Mouse (Mus musculus) thymus, adult 18-20 months (tissue): ENCODE data around the gene Cmtm2a.
A peak's percentile ranks its signal among the peaks of the same experiment; 100 is the strongest.
"Not testable (repeated sequence)": the region's sequence is repeated elsewhere in the genome, so short reads cannot be mapped to it uniquely, and the experiment has no call there.

Experiments used
- DNase-seq, 2 experiments: peaks; one replicate each; pipeline ENCODE4 v3.0.0; 2022; ENCODE audit warnings: mixed read lengths in 2 of 2

Gene Cmtm2a

DNA sequence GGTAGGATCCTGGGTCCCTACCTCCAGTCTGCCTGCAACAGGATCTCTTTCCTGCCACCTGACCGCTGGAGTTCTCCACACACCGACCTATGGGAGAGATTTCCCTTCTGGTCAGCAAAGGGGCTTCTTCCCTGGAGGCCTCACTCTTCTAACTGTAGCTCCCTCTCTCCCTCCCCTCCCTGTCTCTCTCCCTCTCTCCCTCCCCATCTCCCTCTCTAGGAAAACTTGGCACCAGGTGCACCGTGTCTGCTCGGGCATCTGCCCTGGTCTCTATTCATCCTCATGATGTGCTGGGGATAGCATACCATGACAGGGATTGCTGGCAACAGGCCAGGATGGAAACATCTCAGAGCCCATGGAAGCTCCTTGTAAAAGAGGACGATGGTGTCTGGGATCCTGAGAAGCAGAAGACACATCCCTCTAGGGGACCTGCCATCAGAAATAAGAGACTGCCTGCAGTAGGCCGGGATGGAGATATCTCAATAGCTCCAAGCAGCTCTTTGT lies 24.0 kb downstream of the Cmtm2a start:
- DNase-seq = no peak

GRCm38 (mm10) chr8:104268368-104268767 lies 24.6 kb downstream of the Cmtm2a start:
- DNase-seq = no peak

DNA sequence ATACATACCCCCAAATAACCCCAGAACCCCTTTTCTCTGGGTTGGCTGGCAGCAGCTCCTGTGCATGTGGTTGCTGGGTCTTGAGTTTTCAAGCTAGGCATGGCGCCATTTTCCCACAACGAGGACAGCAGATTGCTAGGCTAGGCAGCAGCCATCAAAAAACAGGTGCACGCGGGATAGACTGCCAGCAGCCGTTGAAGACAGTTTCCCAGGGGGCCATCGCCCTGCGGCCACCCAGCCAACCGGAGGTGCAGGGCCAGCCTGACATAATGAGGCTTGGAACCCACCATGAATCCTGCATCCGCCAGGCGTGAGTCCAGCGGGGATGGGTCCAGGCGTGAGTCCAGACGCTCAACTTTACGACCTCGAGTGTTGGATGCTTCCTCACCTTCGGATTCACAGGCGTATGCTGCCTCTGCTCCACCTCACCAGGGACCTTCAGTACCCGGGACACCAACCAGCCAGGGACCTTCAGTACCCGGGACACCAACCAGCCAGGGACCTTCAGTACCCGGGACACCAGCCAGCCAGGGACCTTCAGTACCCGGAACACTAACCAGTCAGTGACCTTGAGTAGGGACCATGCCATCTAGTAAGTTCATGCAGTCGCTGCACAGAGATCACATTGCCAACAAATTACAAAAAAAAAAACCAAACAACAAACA lies 28.6 kb downstream of the Cmtm2a start:
- not testable (repeated sequence) for DNase-seq

GRCm38 (mm10) chr8:104261802-104262201 lies 31.2 kb downstream of the Cmtm2a start:
- not testable (repeated sequence) for DNase-seq

DNA sequence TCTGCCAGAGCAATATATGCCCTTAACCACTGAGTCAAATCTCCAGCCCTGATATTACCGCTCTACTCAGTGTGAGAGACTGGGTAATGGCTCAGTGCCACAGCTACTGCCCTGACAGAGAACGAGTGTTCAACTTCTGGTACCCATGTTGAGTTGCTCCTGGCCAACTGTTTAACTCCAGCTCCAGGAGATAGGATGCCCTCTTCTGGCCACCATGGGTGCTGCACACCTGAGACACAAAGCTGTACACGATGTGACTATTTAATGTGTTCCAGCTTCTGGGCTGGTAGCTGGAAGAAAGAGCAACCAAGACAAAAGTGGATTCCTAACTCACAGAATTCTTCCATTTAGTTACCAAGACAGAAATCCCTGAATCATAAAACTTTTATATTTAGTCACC lies 40.0 kb downstream of the Cmtm2a start:
- peak in 1 of 2 experiments; percentile 23 for DNase-seq

DNA sequence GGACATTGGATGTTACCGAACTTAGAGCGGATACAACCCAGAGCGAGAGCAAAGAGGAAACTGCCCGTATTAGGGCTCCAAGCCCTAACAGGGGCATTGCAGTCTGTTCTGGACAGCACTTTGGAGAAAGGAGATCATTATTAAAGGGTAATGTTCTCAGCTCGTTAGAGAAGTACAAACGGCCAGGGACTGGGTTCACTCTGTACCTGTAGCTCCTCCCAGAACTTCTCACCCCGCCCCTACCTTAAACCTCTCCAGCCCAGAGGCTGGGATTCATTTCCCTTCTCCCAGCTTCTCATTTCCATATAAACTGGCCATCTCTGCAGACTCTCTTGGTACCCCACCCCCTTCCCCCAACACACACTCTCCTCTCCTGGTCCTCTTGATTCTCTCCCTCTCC lies 41.5 kb downstream of the Cmtm2a start:
- DNase-seq = no peak

DNA sequence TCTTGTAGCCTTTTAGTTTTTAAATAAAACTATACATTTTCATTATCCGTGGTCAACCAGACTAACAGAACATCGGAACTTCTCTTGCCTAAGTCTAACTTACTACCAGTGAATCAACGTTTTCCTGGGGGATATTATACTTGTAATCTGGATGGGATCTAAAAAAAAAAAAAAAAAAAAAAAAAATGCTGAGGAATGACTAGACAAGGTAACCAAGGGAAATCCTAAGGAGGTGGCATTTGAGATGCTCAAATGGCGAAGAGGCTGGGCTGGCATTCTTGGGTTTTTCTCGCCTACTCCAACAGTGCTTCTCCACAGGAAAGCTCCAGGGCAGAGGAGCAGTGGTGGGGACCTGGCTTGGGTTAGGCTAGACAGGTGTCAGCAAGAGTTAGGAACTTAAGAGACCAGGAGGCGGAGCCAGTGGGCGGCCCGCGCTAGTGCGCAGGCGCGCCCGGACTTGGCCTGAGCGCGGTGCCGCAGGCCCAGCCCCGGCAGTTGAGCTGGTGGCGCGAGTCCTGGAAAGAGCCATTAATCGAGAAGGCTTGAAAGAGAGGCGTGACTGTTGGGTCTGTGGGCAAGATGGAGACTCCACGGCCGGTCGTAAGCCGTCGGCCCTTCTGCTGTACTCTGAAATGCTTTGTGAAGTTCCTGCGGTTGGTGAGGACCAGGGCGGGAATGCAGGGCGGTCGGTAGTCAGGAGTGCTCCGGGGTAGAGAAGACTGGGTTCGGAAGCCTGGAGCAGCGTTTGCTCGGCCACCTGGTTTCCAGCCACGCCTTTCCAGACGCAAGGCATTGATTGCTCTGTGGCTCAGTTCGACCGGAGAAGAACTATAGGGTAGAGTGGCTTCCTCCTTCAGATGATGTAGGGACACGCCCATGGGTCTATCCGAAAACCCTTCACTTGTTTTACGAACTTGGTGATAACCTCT lies 42.3 kb downstream of the Cmtm2a start, which contains the start of gene Cklf:
TSS of gene Cklf (plus strand) at position 423 of the 929 bp plus-strand sequence.
- DNase-seq = peak; percentile 64 to 75

- no peak for DNase-seq
These were observed 43.5 kb downstream of the Cmtm2a start for GRCm38 (mm10) chr8:104249442-104249996.

GRCm38 (mm10) chr8:104248276-104248675 lies 44.7 kb downstream of the Cmtm2a start, which contains the start of gene Tk2:
Gene Tk2, minus strand, starts transcription at chr8:104248558.
- peak; percentile 64 to 70 for DNase-seq

DNA sequence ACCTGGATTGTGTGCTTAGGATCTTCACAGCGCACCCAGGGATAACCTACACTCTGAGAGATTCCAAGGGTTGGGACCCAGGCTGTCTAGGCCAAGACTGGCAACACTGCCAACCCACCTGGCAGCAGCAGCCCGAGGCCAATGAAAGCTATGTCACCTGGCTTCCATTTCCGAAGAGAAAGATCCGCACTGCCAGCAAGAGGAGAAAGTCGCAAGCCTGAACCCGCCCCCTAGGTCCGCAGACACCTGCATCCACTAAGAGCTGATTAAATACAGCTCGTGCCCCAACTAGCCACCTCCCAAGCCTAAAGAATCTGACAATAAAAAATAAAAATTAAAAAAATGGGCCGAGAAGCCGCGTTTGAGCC lies 45.1 kb downstream of the Cmtm2a start:
- peak in 1 of 2 experiments; percentile 23 for DNase-seq

DNA sequence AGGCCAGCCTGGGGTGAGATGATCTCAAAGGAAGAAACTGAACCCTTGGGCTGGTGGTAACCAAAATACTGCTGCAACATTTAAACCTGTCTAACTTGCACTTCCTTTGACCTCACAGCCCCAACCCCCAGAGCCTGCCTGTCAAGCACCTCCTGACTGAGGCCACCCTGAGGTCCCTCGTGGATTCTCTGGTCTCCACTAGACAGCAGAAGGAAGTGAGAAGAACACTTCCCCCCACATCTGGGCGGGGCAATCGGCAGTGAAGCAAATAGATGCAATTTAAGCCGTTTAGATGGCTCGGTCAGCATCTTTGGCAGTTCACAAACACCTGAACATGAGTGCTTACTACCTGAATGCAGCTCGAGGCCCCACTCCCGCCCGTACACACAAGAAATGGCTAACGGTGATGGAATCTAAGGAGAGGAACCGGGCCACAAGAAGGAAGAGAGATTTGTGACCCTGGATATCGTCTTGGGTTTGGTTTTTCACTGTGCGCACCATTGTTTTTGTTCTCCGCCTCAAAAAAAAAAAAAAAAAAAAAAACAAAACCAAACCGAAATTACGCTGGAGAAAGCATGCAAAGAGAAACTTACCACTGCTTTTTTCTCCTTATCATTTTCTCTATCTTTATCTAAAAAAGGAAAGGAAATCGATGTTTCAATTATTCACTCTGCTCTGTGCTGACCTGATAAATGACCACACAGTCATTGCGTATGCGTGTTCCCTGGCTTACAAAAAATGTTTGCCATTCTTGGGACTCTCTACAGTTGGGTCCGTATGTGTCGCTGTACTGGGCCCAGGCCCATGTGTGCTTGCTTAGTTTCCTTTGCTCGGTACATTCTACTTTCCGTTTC lies 45.7 kb downstream of the Cmtm2a start:
- peak; percentile 38 to 57 for DNase-seq

GRCm38 (mm10) chr8:104246621-104247020 lies 46.4 kb downstream of the Cmtm2a start:
- no peak for DNase-seq

GRCm38 (mm10) chr8:104242038-104242644 lies 50.8 kb downstream of the Cmtm2a start:
- DNase-seq = no peak

- peak; percentile 21 to 41 for DNase-seq
These were observed 53.5 kb downstream of the Cmtm2a start for GRCm38 (mm10) chr8:104239418-104239861.

DNA sequence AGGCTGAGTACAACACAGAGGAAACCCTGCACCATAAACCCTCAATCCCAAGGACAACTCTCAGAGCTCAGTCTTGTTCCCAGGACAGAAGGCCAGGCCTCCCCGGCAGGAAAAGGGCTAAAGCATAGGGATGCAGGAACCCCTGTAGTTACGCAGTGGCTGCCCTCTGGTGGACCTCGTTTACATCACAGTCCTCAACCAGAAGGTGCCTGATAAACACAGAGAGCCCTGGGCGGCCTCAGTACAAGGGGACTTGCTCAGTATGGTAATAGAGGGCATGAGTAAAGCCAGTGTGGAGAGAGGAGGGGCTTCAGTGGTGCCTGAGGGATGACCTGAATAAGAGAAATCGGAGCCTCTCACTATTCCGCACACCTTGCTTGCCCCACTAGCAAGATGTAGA lies 58.4 kb downstream of the Cmtm2a start:
- DNase-seq = no peak

GRCm38 (mm10) chr8:104232919-104233318 lies 60.1 kb downstream of the Cmtm2a start:
- no peak for DNase-seq

DNA sequence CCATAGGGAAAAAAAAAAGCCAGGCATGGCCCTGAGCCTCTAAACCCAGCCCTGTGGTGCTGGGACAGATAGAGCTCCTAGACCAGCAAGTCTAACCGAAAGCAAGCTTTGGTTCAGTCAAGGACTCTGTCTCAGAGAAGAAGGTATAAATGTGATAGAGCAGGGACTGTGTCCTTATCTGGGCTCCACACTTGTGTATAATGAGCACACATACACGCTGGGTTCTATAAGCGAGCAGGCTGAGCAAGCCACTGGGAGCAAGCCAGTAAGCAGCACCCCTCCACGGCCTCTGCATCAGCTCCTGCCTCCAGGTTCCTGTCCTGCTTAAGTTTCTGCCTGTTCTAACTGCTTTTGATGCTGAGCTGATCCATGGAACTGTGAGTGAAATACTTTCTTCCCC lies 60.9 kb downstream of the Cmtm2a start:
- no peak for DNase-seq
